Mouse (Mus musculus) myocyte (in vitro differentiated cells): Measurements from ENCODE around the gene Uqcc1.

Experiments used
- E2F4 ChIP-seq: IDR thresholded peaks from one replicate; pipeline ENCODE4 v1.6.1; 2011; ENCODE audit warnings: mild to moderate bottlenecking, control low read depth, moderate library complexity; ENCODE audit not compliant: insufficient read depth
- MAX ChIP-seq: IDR thresholded peaks from one replicate; pipeline ENCODE4 v1.6.1; 2011; ENCODE audit warnings: low read depth, mild to moderate bottlenecking, control low read depth
- POLR2A ChIP-seq: IDR thresholded peaks from one replicate; pipeline ENCODE4 v1.6.1; 2011; ENCODE audit warnings: low read depth, mild to moderate bottlenecking, control low read depth, moderate library complexity; ENCODE audit not compliant: insufficient read length
- POLR2AphosphoS2 ChIP-seq: IDR thresholded peaks from one replicate; pipeline ENCODE4 v1.6.1; 2011; ENCODE audit warnings: low read depth, control low read depth; ENCODE audit not compliant: insufficient read length
- SRF ChIP-seq: IDR thresholded peaks from one replicate; pipeline ENCODE4 v1.6.1; 2011; ENCODE audit warnings: low read depth; ENCODE audit not compliant: control insufficient read depth, insufficient read length

DNA sequence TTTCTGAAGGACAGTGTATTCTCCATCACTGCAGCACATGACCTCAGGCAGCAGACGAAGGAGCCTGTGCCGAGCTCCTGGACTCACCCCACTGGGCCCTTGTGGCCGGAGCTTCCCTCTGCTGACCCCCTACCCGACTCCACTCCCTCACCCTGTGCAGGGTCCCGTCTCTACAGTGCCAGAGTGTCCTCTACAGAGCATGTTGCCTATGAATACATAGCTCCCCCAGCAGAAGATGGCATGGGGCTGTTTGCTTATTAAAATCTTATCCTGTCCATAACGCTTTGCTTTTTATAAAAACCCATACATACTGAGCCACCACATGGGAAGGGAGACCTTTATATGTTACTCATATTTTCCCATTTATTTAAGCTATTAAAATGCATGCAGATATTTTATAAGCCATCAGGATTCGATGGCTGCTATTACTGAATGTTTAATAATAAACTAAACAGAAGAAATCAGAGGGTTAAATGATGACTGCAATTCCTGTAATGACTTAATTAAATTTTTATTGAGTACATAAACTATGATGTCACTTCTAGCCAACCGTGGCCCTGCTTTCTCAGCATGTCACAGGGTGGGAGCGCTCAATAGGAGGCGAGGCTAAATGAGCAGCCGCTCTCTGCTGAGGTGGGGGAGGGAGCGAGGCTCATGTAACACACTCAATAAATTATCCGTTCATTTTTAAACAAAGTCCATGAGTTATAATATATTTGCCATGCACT is 67.4 kb downstream of the Uqcc1 start:
- TF ChIP-seq SRF, result no peak
- no peak for TF ChIP-seq MAX
- no peak for TF ChIP-seq E2F4
- no peak for TF ChIP-seq POLR2AphosphoS2
- TF ChIP-seq POLR2A, result no peak
